Mouse (Mus musculus): ENCODE measurements at regions not wholly inside any gene's neighbourhood (a gene's known extent, or its start where the extent isn't known, plus 50 kb on each side); places are given as distances from the start of the nearest gene placed in this dataset.

DNA sequence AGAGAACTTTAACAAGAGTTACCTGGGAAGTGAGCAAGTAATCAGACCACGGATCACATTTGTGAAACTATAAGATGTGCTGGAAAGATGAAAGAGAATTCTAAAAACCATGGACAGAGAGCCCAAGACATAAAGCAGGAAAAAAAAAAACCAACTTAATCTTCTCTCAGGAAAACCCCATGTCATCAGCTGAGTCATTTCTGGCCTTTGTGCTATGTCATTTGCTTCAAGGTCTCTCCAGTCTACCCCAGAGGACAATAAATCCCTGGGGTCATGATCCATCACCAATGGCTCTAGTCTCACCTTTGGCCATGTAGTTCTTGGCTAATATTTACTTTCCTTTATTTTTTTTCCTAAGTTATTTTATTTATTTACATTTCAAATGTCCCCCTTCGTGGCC lies 174.5 kb downstream of the Gpam start:
- Histone ChIP-seq H3K4me3 (replicated peaks; ENCODE audit: low read length) (no peak overlapping the region), H3K36me3 (ENCODE audit: insufficient read depth, low read length) (no peaks in the 10 kb centered on the region), H3K27me3 (ENCODE audit: insufficient read depth, low read length) (no peaks in the 10 kb centered on the region), H3K4me1 (replicated peaks; ENCODE audit: low read depth, low read length) (no peaks in the 10 kb centered on the region), H3K9me3 (ENCODE audit: low read length) (no peaks in the 10 kb centered on the region)
- TF ChIP-seq POU5F1 (IDR thresholded peaks at IDR 0.05; ENCODE audit: borderline replicate concordance, low read length) (no peak), CTCF (conservative IDR thresholded peaks at IDR 0.05; ENCODE audit: low read length) (no peak), NANOG (IDR thresholded peaks at IDR 0.05; ENCODE audit: borderline replicate concordance, low read length) (no peak)

DNA sequence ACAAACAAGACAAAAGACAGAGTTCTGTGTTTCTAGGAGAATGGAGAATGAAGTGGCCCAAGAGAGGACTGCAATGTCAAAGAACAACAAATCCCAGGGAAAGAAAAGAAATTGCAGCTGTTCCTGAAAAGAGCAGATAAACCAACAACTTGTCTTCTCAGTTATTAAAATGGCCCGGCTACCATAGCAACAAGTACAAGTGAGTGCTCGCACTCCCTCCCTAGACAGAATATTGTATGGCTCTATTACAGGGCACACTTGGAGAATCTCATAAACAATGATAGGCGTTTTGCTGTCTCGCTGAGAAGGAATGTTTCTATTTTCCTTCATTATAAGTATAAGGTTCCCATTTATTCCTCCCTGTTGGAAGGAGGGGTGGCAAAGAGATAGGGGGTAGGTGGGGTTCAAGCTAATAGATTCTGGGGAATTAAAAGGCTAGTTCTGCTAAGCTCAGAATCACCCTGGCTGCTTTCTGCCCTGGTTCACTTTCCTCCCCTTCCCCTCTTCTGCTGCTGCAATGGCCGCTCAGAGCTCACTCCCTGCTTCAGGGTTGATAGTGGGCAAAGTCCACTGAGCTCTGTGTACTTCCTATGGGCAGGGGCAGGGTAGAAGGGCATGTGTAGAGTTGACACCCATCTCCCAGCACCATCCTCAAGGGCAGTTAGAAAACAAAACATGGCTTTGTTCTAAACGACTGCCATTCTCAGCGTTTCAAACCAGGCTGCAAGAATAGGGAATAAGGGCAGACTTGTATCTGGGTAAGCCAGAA lies 178.5 kb downstream of the Gpam start:
- TF ChIP-seq NANOG (IDR thresholded peaks at IDR 0.05; ENCODE audit: borderline replicate concordance, low read length) (no peak), CTCF (conservative IDR thresholded peaks at IDR 0.05; ENCODE audit: low read length) (no peak), POU5F1 (IDR thresholded peaks at IDR 0.05; ENCODE audit: borderline replicate concordance, low read length) (no peak)
- no peak overlapping the region for H3K4me3 ChIP-seq (replicated peaks; ENCODE audit: low read length)

DNA sequence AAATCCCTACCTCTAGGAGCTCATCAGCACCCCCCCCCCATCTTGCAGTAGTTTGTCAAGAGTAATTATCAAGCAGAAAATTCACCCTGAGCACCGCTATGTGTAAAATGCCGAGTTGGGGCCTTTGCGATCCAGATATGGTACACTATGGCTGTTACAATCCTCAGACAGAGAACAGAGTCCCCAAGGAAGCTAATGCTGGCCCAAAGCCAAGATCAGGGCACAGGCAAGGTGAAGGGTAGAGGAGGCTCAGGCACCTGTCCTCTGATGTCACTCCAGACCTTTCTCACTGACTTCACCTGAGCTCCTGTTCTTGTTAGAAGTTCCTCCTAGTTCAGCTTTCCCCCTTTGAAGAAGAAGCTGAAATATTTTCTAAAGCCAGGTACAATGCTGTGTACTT lies 179.5 kb downstream of the Gpam start:
- TF ChIP-seq NANOG (IDR thresholded peaks at IDR 0.05; ENCODE audit: borderline replicate concordance, low read length), result no peak
- no peak for TF ChIP-seq POU5F1 (IDR thresholded peaks at IDR 0.05; ENCODE audit: borderline replicate concordance, low read length)
- no peak for TF ChIP-seq CTCF (conservative IDR thresholded peaks at IDR 0.05; ENCODE audit: low read length)

More for the DNA sequence above, 178.5 kb downstream of the Gpam start:
- Histone ChIP-seq H3K36me3 (ENCODE audit: insufficient read depth, low read length) (no peaks in the 10 kb centered on the region), H3K4me1 (replicated peaks; ENCODE audit: low read depth, low read length) (no peaks in the 10 kb centered on the region), H3K27me3 (ENCODE audit: insufficient read depth, low read length) (no peaks in the 10 kb centered on the region), H3K9me3 (ENCODE audit: low read length) (no peaks in the 10 kb centered on the region)

DNA sequence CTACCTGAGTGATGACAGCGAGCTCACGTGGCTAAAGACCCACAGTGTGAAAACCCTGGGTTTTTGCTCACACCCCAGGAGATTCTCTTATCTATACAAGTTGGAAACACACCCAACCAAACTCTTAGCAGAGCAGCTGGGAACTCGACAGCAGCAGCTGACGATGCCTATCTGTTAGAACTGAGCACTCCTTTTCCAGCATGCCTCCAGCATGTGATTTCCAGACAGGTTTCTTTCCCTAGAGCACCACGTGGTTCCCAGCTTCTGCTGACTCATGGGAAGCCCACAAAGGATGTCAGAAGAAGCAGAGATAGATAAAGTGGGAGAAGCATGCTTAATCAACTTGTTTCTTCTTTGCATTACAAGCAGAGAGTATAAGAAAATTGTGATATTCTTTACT lies 194.5 kb downstream of the Gpam start:
- TF ChIP-seq NANOG (IDR thresholded peaks at IDR 0.05; ENCODE audit: borderline replicate concordance, low read length) (no peak), POU5F1 (IDR thresholded peaks at IDR 0.05; ENCODE audit: borderline replicate concordance, low read length) (no peak), CTCF (conservative IDR thresholded peaks at IDR 0.05; ENCODE audit: low read length) (no peak)

More for the DNA sequence above, 179.5 kb downstream of the Gpam start:
- Histone ChIP-seq H3K9me3 (ENCODE audit: low read length) (no peaks in the 10 kb centered on the region), H3K4me1 (replicated peaks; ENCODE audit: low read depth, low read length) (no peaks in the 10 kb centered on the region), H3K27me3 (ENCODE audit: insufficient read depth, low read length) (no peaks in the 10 kb centered on the region), H3K4me3 (replicated peaks; ENCODE audit: low read length) (no peak overlapping the region), H3K36me3 (ENCODE audit: insufficient read depth, low read length) (no peaks in the 10 kb centered on the region)

DNA sequence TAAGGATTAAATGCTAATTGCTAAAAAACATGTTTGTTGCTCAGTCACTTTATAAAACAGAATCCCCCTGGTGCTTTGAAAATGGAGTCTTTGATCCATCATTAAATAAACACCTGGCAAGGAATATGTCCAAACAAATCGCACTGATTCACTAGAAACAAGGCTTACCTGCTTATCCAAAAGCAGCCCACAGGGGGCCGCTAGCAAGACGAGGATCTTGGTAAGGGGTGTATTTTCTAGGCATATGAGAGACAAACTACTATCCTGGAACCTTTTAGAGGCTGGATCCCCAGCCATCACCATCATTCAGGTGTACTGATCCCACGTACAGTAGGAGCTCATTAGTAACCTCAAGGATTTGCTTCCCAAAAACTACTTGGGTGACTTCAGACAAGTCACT lies 201.2 kb downstream of the Gpam start:
- no peaks in the 10 kb centered on the region for H3K36me3 ChIP-seq (ENCODE audit: insufficient read depth, low read length)
- H3K27me3 ChIP-seq (ENCODE audit: insufficient read depth, low read length), result no peaks in the 10 kb centered on the region
- no peaks in the 10 kb centered on the region for H3K4me1 ChIP-seq (replicated peaks; ENCODE audit: low read depth, low read length)
- TF ChIP-seq POU5F1 (IDR thresholded peaks at IDR 0.05; ENCODE audit: borderline replicate concordance, low read length) (no peak), CTCF (conservative IDR thresholded peaks at IDR 0.05; ENCODE audit: low read length) (0 out of 2 replicates have a peak, but pooled peaks have one; percentile 7)
- H3K4me3 ChIP-seq (replicated peaks; ENCODE audit: low read length), result no peak overlapping the region
- H3K9me3 ChIP-seq (ENCODE audit: low read length), result no peaks in the 10 kb centered on the region

More for the DNA sequence above, 194.5 kb downstream of the Gpam start:
- no peak overlapping the region for H3K4me3 ChIP-seq (replicated peaks; ENCODE audit: low read length)
- no peaks in the 10 kb centered on the region for H3K27me3 ChIP-seq (ENCODE audit: insufficient read depth, low read length)
- H3K9me3 ChIP-seq (ENCODE audit: low read length), result no peaks in the 10 kb centered on the region
- no peaks in the 10 kb centered on the region for H3K36me3 ChIP-seq (ENCODE audit: insufficient read depth, low read length)
- no peaks in the 10 kb centered on the region for H3K4me1 ChIP-seq (replicated peaks; ENCODE audit: low read depth, low read length)

DNA sequence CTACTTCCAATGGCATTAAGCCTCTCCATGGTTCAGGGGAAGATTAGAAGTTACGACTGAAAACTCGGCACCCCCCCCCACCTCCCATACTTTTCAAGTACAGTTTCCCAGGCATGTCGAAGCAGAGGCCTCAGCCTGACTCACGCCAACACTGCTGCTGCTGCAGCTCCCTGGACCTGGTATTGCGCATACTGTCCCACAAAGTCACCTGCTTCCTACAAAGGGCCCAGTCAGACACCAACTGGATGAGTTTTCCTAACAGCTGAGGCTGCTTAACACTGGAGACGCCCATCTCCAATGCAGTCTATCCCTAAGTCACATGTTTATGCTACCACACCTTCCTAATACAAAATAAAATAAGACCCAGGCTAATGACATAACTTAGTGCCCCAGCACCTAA lies 207.4 kb downstream of the Gpam start:
- no peaks in the 10 kb centered on the region for H3K4me1 ChIP-seq (replicated peaks; ENCODE audit: low read depth, low read length)
- no peaks in the 10 kb centered on the region for H3K27me3 ChIP-seq (ENCODE audit: insufficient read depth, low read length)
- H3K9me3 ChIP-seq (ENCODE audit: low read length), result no peaks in the 10 kb centered on the region
- no peaks in the 10 kb centered on the region for H3K36me3 ChIP-seq (ENCODE audit: insufficient read depth, low read length)
- TF ChIP-seq POU5F1 (IDR thresholded peaks at IDR 0.05; ENCODE audit: borderline replicate concordance, low read length) (no peak), NANOG (IDR thresholded peaks at IDR 0.05; ENCODE audit: borderline replicate concordance, low read length) (no peak), CTCF (conservative IDR thresholded peaks at IDR 0.05; ENCODE audit: low read length) (no peak)
- no peak overlapping the region for H3K4me3 ChIP-seq (replicated peaks; ENCODE audit: low read length)

DNA sequence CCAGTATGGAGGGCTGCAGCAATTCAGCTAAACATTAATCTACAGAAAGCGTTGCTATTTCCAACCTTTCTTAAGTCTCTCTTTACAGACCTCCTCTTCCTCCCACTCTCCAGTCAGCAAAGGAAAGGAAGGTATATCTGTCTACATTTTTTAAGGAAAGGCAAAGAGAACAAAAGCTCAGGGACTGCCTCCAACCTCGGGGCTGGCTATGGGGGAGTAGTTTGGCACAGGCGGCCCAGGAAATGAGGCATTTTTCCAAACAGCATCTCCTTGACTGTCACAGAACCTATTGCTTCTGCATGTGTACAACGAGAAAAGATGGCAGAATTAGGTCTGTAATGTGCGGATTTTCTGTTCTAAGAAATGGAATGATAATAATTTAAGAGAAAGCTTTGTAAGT lies 233.4 kb downstream of the Gpam start:
- Histone ChIP-seq H3K4me3 (replicated peaks; ENCODE audit: low read length) (no peak overlapping the region), H3K36me3 (ENCODE audit: insufficient read depth, low read length) (no peaks in the 10 kb centered on the region), H3K27me3 (ENCODE audit: insufficient read depth, low read length) (no peaks in the 10 kb centered on the region), H3K9me3 (ENCODE audit: low read length) (peaks cover 45% of the 10 kb centered on the region), H3K4me1 (replicated peaks; ENCODE audit: low read depth, low read length) (no peaks in the 10 kb centered on the region)
- TF ChIP-seq NANOG (IDR thresholded peaks at IDR 0.05; ENCODE audit: borderline replicate concordance, low read length), result no peak
- no peak for TF ChIP-seq POU5F1 (IDR thresholded peaks at IDR 0.05; ENCODE audit: borderline replicate concordance, low read length)

DNA sequence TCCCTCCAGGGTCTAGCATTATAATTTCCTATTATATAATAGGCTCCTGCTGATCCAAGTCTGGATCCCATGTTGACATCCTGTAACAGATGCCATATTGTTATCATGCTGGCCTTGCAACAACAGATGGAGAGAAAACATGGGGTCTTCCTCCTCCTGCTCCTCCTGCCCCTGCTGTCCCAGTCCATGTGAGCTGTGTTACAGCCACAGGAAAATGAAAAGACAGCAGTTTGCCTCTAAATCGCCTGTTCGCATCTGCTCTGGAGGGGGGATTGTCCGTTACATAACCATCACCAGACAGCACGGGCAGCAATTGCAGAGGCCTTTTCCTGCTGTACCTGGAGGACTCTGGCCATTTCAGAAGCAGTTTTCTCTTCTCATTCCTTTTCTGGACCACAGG lies 260.0 kb downstream of the Gpam start:
- H3K36me3 ChIP-seq (ENCODE audit: insufficient read depth, low read length), result no peaks in the 10 kb centered on the region
- no peak overlapping the region for H3K4me3 ChIP-seq (replicated peaks; ENCODE audit: low read length)
- H3K27me3 ChIP-seq (ENCODE audit: insufficient read depth, low read length), result no peaks in the 10 kb centered on the region
- no peaks in the 10 kb centered on the region for H3K4me1 ChIP-seq (replicated peaks; ENCODE audit: low read depth, low read length)
- no peaks in the 10 kb centered on the region; the same call in 1 of the 2 replicates for H3K9me3 ChIP-seq (ENCODE audit: low read length)
- no peak for TF ChIP-seq NANOG (IDR thresholded peaks at IDR 0.05; ENCODE audit: borderline replicate concordance, low read length)
- no peak for TF ChIP-seq CTCF (conservative IDR thresholded peaks at IDR 0.05; ENCODE audit: low read length)
- TF ChIP-seq POU5F1 (IDR thresholded peaks at IDR 0.05; ENCODE audit: borderline replicate concordance, low read length), result no peak

DNA sequence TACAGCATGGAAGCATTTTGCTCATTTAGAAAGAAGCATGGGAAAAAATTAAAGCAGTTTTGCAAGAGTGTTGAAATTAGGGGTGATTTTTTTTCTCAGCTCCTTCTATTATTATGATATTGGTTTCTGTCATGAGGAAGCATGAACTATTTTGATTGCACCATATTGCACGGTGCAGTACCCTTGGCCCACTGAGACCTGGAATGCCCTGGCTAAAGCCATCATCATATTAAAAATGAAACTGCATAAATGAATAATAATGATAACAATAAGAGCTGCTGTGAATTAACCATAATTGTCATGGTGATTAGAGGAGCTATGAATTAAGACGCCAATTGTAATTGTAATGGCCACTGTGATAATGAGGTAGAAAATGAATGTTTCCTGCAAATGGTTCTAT lies 271.8 kb downstream of the Gpam start:
- H3K4me1 ChIP-seq (replicated peaks; ENCODE audit: low read depth, low read length), result no peaks in the 10 kb centered on the region
- no peaks in the 10 kb centered on the region for H3K36me3 ChIP-seq (ENCODE audit: insufficient read depth, low read length)
- H3K9me3 ChIP-seq (ENCODE audit: low read length), result no peaks in the 10 kb centered on the region
- H3K4me3 ChIP-seq (replicated peaks; ENCODE audit: low read length), result no peak overlapping the region
- TF ChIP-seq NANOG (IDR thresholded peaks at IDR 0.05; ENCODE audit: borderline replicate concordance, low read length) (no peak), CTCF (conservative IDR thresholded peaks at IDR 0.05; ENCODE audit: low read length) (no peak), POU5F1 (IDR thresholded peaks at IDR 0.05; ENCODE audit: borderline replicate concordance, low read length) (no peak)
- H3K27me3 ChIP-seq (ENCODE audit: insufficient read depth, low read length), result no peaks in the 10 kb centered on the region

All from E14TG2a.4 (cell line).